Mouse (Mus musculus) small intestine, adult 2 months (tissue): ENCODE measurements at regions not wholly inside any gene's neighbourhood (a gene's known extent, or its start where the extent isn't known, plus 50 kb on each side); places are given as distances from the start of the nearest gene placed in this dataset.

Experiments
- H3K27ac ChIP-seq: fragments of 200-500 bp; 2 replicates; pipeline ENCODE4 v1.5.1; 2012; ENCODE audit warnings: low read depth, low read length, control low read depth, inconsistent platforms; ENCODE audit not compliant: insufficient read depth
- H3K27me3 ChIP-seq: fragments of 200-500 bp; 2 replicates; pipeline ENCODE4 v1.6.1; 2012; ENCODE audit warnings: mild to moderate bottlenecking, moderate library complexity, low read length, inconsistent platforms; ENCODE audit not compliant: control insufficient read depth, insufficient read depth
- H3K36me3 ChIP-seq: fragments of 200-500 bp; 2 replicates; pipeline ENCODE4 v1.6.1; 2012; ENCODE audit warnings: mild to moderate bottlenecking, low read length, control low read depth, inconsistent platforms; ENCODE audit not compliant: control insufficient read depth, insufficient read depth
- H3K4me1 ChIP-seq: fragments of 200-500 bp; 2 replicates; pipeline ENCODE4 v1.6.1; 2012; ENCODE audit warnings: low read length, inconsistent platforms, mixed read lengths; ENCODE audit not compliant: control insufficient read depth, insufficient read depth, insufficient read length
- H3K4me3 ChIP-seq: fragments of 200-500 bp; 2 replicates; pipeline ENCODE4 v1.5.1; 2012; ENCODE audit warnings: low read depth, mild to moderate bottlenecking, control low read depth, inconsistent platforms, low read length, moderate library complexity
- CTCF ChIP-seq: fragments of 200-500 bp; IDR thresholded peaks from 2 replicates; pipeline ENCODE4 v1.5.1; 2012; ENCODE audit warnings: low read depth, mild to moderate bottlenecking, control low read depth, inconsistent platforms, low read length, moderate library complexity, mixed read lengths; ENCODE audit not compliant: insufficient replicate concordance, insufficient read length; ENCODE audit errors: extremely low read depth
- POLR2A ChIP-seq: fragments of 200-500 bp; IDR thresholded peaks from 2 replicates; pipeline ENCODE4 v1.6.1; 2012; ENCODE audit warnings: low read depth, mild to moderate bottlenecking, control low read depth, inconsistent platforms, low read length, moderate library complexity
- WGBS: fragments of 180-500 bp; shearing (Covaris S2); methylation state at CpG from one replicate; pipeline ENCODE4 v1.1.7; 2018; 5-methylcytosine and 5-hydroxymethylcytosine counted together

DNA sequence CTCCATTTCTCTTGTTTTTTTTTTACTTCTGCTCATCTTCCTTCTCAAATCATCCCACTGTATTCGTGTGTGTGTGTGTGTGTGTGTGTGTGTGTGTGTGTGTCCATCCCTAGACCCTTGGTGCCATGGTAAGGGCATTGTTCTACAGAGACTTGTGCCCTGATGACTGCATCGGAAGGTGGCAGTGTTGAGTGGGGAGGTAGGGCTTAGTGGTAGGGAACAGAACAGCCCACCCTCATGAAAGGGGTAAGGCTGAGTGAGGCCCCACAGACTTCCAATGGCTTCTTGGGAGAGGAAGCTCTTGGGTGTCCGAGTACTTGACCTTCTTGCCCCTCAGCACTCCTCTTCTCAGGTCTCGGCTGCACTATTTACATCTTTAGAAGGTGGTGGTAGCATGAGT lies 100.3 kb downstream of the Tmco5 start:
- TF ChIP-seq CTCF (no peak), POLR2A (no peak)
- 92% methylated on average over 4 of the region's 4 CpGs for WGBS
- H3K36me3 ChIP-seq = no peaks in the 10 kb centered on the region

GRCm38 (mm10) chr2:116979561-116980391 lies 101.3 kb downstream of the Tmco5 start:
- Histone ChIP-seq H3K27ac (no peak overlapping the region), H3K4me3 (no peak overlapping the region), H3K27me3 (peaks cover 11% of the 10 kb centered on the region; the same call in 1 of the 2 replicates), H3K36me3 (no peaks in the 10 kb centered on the region), H3K4me1 (peaks cover 11% of the 10 kb centered on the region)
- WGBS = 36% methylated on average over 10 of the region's 10 CpGs
- TF ChIP-seq CTCF (no peak), POLR2A (no peak)

More for the DNA sequence above, 100.3 kb downstream of the Tmco5 start:
- no peak overlapping the region for H3K27ac ChIP-seq
- peaks cover 11% of the 10 kb centered on the region for H3K4me1 ChIP-seq
- H3K27me3 ChIP-seq = peaks cover 11% of the 10 kb centered on the region; the same call in 1 of the 2 replicates
- H3K4me3 ChIP-seq = no peak overlapping the region

- 0 out of 2 replicates have a peak, but pooled peaks cover 4% of the 10 kb centered on the region for H3K27me3 ChIP-seq
- no peak for TF ChIP-seq CTCF
- no peak for TF ChIP-seq POLR2A
- H3K4me1 ChIP-seq = peaks cover 8% of the 10 kb centered on the region
- WGBS = 54% methylated on average over 5 of the region's 5 CpGs
- H3K36me3 ChIP-seq = no peaks in the 10 kb centered on the region
- H3K4me3 ChIP-seq = no peak overlapping the region
- peak overlapping the region; percentile 16; the same call in 1 of the 2 replicates for H3K27ac ChIP-seq
Measured at GRCm38 (mm10) chr2:116980692-116981091, 102.2 kb downstream of the Tmco5 start.

DNA sequence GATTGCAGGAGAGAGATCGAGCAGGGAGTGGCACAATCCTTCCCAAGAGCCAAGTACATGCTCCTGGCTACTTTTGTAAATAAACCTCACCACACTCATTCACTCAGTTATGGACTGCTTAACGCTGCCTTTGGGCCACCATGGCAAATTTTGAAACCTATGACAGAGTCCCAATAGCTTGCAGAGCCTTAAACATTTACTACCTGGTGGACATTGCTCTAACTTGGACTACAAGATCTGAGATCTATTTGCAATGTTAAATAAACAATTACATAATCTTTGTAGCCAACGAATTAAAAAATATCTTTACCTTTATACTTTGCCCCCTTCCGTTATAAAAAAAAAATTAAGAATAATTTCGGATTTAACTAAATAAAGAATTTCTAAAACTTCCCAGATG lies 104.9 kb downstream of the Tmco5 start:
- no peaks in the 10 kb centered on the region for H3K4me1 ChIP-seq
- 44% methylated on average over 5 of the region's 5 CpGs for WGBS
- no peak overlapping the region for H3K4me3 ChIP-seq
- TF ChIP-seq POLR2A (no peak), CTCF (no peak)
- H3K27me3 ChIP-seq = no peaks in the 10 kb centered on the region
- H3K27ac ChIP-seq = no peak overlapping the region
- H3K36me3 ChIP-seq = no peaks in the 10 kb centered on the region

GRCm38 (mm10) chr2:116983821-116984351 lies 105.4 kb downstream of the Tmco5 start:
- no peaks in the 10 kb centered on the region for H3K27me3 ChIP-seq
- WGBS = 56% methylated on average over 10 of the region's 10 CpGs
- no peaks in the 10 kb centered on the region for H3K36me3 ChIP-seq
- H3K4me1 ChIP-seq = no peaks in the 10 kb centered on the region
- H3K4me3 ChIP-seq = no peak overlapping the region
- TF ChIP-seq CTCF (no peak), POLR2A (no peak)
- no peak overlapping the region for H3K27ac ChIP-seq

DNA sequence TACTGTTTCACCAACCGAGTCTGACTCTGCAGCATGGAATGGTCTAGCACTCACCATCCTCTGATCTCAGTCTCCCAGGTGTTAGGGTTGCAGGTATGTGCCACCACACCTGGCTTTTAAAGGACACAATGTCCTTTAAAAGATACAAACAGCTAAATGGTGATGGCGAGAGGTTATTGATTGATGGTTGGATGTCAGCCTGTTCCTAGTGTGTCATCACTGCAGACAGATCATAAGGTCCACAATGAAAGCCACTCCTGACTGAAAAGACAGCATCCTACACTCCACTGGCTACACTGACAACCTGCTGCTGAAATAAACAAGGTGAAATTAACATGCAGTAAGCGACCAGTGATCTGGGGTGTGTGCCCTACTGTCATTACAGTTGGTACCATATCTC lies 106.1 kb downstream of the Tmco5 start:
- Histone ChIP-seq H3K27me3 (no peaks in the 10 kb centered on the region), H3K4me3 (no peak overlapping the region), H3K36me3 (no peaks in the 10 kb centered on the region), H3K4me1 (no peaks in the 10 kb centered on the region), H3K27ac (no peak overlapping the region)
- WGBS = 64% methylated on average over 3 of the region's 3 CpGs
- TF ChIP-seq CTCF = no peak
- TF ChIP-seq POLR2A = no peak

DNA sequence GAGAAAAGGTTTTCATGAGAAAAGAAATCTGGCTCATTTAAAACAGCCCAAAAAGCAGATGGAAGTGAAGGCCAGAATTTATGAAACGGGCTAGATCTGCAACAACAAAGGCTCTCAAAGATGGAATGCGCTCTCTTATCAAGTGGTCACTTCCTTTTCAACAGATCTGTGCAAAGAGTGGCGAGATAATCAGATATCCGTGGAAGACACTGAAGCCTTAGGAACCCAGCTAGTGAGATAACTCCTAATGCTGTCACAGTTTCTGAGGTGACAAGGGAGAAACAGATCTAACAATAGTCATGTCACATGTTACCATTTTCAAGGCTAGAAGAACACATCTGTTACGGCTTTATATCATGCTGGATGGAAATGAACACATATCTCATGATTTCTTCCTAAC lies 107.1 kb downstream of the Tmco5 start:
- no peak for TF ChIP-seq POLR2A
- TF ChIP-seq CTCF = no peak
- H3K4me1 ChIP-seq = no peaks in the 10 kb centered on the region
- WGBS = 54% methylated on average over 5 of the region's 5 CpGs
- H3K27ac ChIP-seq = no peak overlapping the region
- no peaks in the 10 kb centered on the region for H3K36me3 ChIP-seq
- H3K4me3 ChIP-seq = no peak overlapping the region
- H3K27me3 ChIP-seq = no peaks in the 10 kb centered on the region
